Mouse (Mus musculus) embryonic facial prominence, embryonic 14.5 days (tissue): ENCODE measurements around the gene C2cd2. TPM values are rescaled to one million over a fixed set of nuclear protein-coding genes. Genes with fewer than 3 reads are reported as not detected.
"Not testable (repeated sequence)": the region's sequence is repeated elsewhere in the genome, so short reads cannot be mapped to it uniquely, and the experiment has no call there.

Source experiments
- ATAC-seq: fragments of 200-750 bp; cut with Nextera tagmentation; 2 replicates; pipeline ENCODE4 v1.8.0; 2017; ENCODE audit warnings: low read depth, moderate number of reproducible peaks, moderate TSS enrichment
- DNase-seq: peaks from one replicate; pipeline ENCODE4 v3.0.0-alpha.2; 2015; ENCODE audit warnings: low spot score
- H3K27ac ChIP-seq: fragments of 300-500 bp; sonication (generic); replicated peaks from 2 replicates; pipeline ENCODE4 v1.5.1; 2014; ENCODE audit warnings: low read depth, mild to moderate bottlenecking, low read length, moderate library complexity
- H3K27me3 ChIP-seq: fragments of 300-500 bp; sonication (generic); replicated peaks from 2 replicates; pipeline ENCODE4 v1.6.1; 2014; ENCODE audit warnings: low read length; ENCODE audit not compliant: control insufficient read depth, insufficient read depth
- H3K36me3 ChIP-seq: fragments of 300-500 bp; sonication (generic); 2 replicates; pipeline ENCODE4 v1.6.1; 2014; ENCODE audit warnings: low read length, mixed read lengths; ENCODE audit not compliant: control insufficient read depth, insufficient read depth
- H3K4me1 ChIP-seq: fragments of 300-500 bp; sonication (generic); 2 replicates; pipeline ENCODE4 v1.6.1; 2014; ENCODE audit warnings: antibody characterized with exemption, low read length; ENCODE audit not compliant: control insufficient read depth, insufficient read depth
- H3K4me2 ChIP-seq: fragments of 300-500 bp; sonication (generic); 2 replicates; pipeline ENCODE4 v1.6.1; 2014; ENCODE audit warnings: low read depth, mild to moderate bottlenecking, low read length, moderate library complexity, mixed read lengths
- H3K4me3 ChIP-seq: fragments of 300-500 bp; sonication (generic); 2 replicates; pipeline ENCODE4 v1.5.1; 2014; ENCODE audit warnings: low read depth, mild to moderate bottlenecking, low read length
- H3K9ac ChIP-seq: fragments of 300-500 bp; sonication (generic); 2 replicates; pipeline ENCODE4 v1.6.1; 2014; ENCODE audit warnings: low read depth, mild to moderate bottlenecking, low read length, moderate library complexity, mixed read lengths
- H3K9me3 ChIP-seq: fragments of 300-500 bp; sonication (generic); 2 replicates; pipeline ENCODE4 v1.6.1; 2016; ENCODE audit warnings: low read length; ENCODE audit not compliant: control insufficient read depth
- WGBS: fragments of 180-500 bp; shearing (Covaris S2); extraction: QIAGEN DNeasy Blood & Tissue Kit; methylation state at CpG from one replicate; pipeline ENCODE4 v1.1.7; 2014; 5-methylcytosine and 5-hydroxymethylcytosine counted together
- polyA plus RNA-seq: library from polyadenylated mRNA; unstranded; fragments of >200 nt; fragmentation: Nextera tagmentation; extraction: Ambion mirVana; gene quantifications from 2 replicates; pipeline ENCODE4 v1.2.1, GENCODE M21; 2014

Gene C2cd2
- 22.0 and 24.5 TPM in 2 replicates for polyA plus RNA-seq

DNA sequence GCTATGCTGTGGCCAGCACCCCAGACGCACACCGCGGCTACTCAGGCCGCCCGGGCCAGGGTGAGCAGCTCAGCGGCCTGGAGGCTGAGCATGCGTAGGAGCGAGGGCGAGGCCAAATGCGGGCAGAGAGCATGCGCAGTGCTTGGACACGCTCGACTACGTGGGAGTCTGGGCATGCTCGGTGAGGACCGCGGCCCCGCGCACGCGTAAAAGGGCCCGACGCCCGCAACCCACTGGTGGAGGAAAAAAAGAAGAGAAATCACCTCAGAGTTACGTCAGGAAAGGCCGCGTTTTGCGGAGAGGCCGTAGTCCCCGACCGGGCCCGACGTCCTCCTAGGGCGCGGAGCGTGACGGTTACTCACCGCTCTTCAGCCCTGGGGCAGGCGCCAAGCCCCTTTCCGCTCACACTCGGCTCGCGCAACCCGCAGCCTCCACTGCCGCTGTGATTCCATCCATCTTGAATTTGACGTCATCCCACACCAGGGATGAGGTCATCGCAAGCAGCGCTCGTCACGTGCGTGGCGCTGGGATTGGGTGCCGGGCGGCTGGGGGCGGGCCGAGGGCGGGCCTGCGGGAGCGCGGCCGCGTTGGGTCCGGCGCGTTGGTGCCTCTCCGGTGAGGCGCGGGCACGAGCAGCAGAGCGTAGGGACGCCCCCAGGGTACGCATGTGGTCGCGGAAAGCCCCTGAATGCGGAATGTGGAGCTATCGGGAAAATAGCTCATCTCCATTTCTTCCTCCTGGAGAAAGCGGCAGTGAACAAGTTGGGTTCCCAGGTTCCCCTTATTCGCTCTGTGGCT lies at the start of gene C2cd2, which contains the start of gene Zbtb21:
Gene C2cd2, minus strand, starts transcription at position 448 of the 798 bp plus-strand sequence.
Gene Zbtb21, minus strand, starts transcription at position 472 of the 798 bp plus-strand sequence.
- peak within 1 kb of the TSS; percentile 74 for H3K4me2 ChIP-seq
- ATAC-seq (peak; percentile 98), DNase-seq (peak; percentile 98)

DNA sequence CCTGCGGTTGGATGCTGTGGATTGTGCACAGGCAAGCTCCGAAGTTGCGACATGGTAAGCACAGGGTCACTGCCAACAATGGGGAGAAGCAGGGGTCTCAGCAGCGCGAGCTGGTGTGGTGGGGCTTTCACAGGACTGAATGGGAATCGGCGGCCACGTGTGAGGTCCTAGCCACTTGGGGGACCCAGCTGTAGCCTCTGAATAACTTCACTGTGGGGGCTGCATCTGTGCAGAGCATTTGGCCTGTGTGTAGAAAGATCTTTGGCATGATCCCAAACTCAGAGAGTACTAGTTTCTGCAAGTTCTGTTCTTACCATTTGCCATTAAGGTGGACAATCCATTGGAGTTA lies 35.0 kb upstream of the C2cd2 start:
- not testable (repeated sequence) for H3K27me3 ChIP-seq, H3K4me1 ChIP-seq, DNase-seq, H3K36me3 ChIP-seq
- peak overlapping the region; percentile 72 for H3K4me2 ChIP-seq
- H3K9ac ChIP-seq, result peak overlapping the region; percentile 62
- peak; percentile 77; the same call in 1 of the 2 replicates for ATAC-seq
- H3K27ac ChIP-seq, result peak overlapping the region; percentile 83; the same call in 1 of the 2 replicates
- H3K4me3 ChIP-seq, result peak overlapping the region; percentile 55
- peaks cover 18% of the 10 kb centered on the region for H3K9me3 ChIP-seq
- 1% methylated on average over 8 of the region's 8 CpGs for WGBS

More for the DNA sequence above, at the start of gene C2cd2, which contains the start of gene Zbtb21:
- peaks cover 8% of the 10 kb centered on the region; the same call in 1 of the 2 replicates for H3K4me1 ChIP-seq
- H3K27ac ChIP-seq, result peak within 1 kb of the TSS; percentile 98
- WGBS, result under 1% methylated on average over 35 of the region's 78 CpGs
- H3K27me3 ChIP-seq, result no peaks in the 10 kb centered on the region
- no peaks in the 10 kb centered on the region for H3K9me3 ChIP-seq
- H3K4me3 ChIP-seq, result peak within 1 kb of the TSS; percentile 89
- peak within 1 kb of the TSS; percentile 95 for H3K9ac ChIP-seq
- no peaks in the 10 kb centered on the region for H3K36me3 ChIP-seq

DNA sequence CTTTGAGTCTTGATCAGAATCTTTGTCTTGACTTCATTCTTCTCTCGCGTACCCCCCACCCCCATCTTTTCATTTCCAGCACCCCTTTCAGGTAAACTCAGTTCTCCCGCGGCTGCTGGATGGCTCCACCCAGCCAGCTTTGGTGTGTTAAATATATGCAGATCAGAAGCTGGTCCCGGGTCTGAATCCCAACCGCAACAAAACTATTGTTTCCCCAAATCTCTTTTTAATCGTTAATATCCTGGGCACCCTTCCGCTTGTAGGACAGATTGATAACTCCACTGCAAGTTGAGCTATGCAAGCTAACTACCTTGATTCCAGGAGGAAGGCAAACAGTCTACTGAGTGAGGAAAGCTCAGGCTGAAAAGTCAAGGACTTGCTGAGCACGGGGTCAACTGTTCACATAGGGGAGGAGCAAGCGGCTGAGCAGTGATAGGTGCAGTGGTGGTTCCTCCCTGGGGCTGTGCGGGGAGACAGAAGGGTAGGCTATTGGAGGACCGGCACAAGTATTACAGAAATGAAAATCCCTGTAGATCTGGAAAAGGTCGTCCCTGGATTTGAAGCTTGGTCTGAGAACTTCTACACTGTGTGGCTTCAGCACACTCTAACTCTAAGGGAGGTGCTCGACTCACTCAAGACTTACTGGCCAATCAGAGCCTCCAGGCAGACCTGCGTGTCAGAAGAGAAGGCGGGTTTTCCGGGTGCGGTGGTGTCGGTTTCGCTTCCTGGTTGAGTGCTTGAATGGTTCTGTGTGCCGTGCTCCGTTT lies 34.4 kb upstream of the C2cd2 start, which contains the start of gene B230307C23Rik:
Gene B230307C23Rik, plus strand, starts transcription at position 700 of the 767 bp plus-strand sequence.
- no peaks in the 10 kb centered on the region for H3K27me3 ChIP-seq
- H3K36me3 ChIP-seq, result peaks cover 5% of the 10 kb centered on the region; the same call in 1 of the 2 replicates
- H3K4me3 ChIP-seq, result peak within 1 kb of the TSS; percentile 55
- DNase-seq, result peak; percentile 95
- peak within 1 kb of the TSS; percentile 83 for H3K27ac ChIP-seq
- H3K4me2 ChIP-seq, result peak within 1 kb of the TSS; percentile 72
- H3K4me1 ChIP-seq, result peaks cover 3% of the 10 kb centered on the region; the same call in 1 of the 2 replicates
- 2% methylated on average over 22 of the region's 22 CpGs for WGBS
- peak within 1 kb of the TSS; percentile 62 for H3K9ac ChIP-seq
- peaks cover 13% of the 10 kb centered on the region for H3K9me3 ChIP-seq
- ATAC-seq, result peak; percentile 99

DNA sequence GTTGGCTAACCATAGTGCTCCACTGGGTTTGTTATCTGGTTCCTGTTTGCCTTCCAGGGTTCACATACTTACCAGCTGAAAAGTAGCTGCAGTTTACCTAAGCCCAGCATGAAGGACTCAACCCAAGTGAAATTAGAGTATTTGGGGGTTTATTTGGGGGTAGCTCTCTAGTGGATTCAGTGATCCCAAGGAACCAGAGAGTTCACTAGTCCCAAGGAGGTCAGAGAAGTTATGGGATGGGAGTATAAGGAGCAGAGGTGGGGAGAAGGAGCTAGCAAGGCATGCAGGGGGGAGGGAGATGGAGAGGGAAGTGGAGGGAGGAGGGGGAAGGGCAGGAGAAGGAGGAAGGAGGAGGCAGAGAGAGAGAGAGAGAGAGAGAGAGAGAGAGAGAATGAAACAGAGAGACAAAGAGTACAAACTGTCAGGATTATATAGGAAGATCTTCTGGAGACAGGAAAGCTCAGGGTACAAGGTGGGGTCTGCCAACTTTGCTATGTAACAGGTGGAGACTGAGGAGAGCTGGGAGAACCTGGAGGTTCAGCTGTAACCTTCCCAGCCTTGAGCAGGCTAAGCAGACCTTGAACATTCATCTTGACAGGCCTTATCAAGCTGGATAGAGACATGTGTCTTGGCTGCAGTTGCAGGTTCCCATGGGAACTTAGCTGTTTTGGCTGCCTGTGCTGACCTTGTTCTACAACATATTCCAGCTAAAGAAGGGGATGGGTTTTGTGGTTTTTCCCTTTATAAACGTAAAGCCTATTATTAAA lies 33.6 kb upstream of the C2cd2 start:
- H3K4me3 ChIP-seq, result peak overlapping the region; percentile 55
- peak overlapping the region; percentile 72 for H3K4me2 ChIP-seq
- no peaks in the 10 kb centered on the region for H3K27me3 ChIP-seq
- peak; percentile 40 for DNase-seq
- H3K36me3 ChIP-seq, result peaks cover 5% of the 10 kb centered on the region; the same call in 1 of the 2 replicates
- peaks cover 3% of the 10 kb centered on the region; the same call in 1 of the 2 replicates for H3K4me1 ChIP-seq
- peak overlapping the region; percentile 83; the same call in 1 of the 2 replicates for H3K27ac ChIP-seq
- peak overlapping the region; percentile 62; the same call in 1 of the 2 replicates for H3K9ac ChIP-seq
- peaks cover 13% of the 10 kb centered on the region for H3K9me3 ChIP-seq
- 11% methylated on average over 1 of the region's 1 CpGs for WGBS
- no peak for ATAC-seq

DNA sequence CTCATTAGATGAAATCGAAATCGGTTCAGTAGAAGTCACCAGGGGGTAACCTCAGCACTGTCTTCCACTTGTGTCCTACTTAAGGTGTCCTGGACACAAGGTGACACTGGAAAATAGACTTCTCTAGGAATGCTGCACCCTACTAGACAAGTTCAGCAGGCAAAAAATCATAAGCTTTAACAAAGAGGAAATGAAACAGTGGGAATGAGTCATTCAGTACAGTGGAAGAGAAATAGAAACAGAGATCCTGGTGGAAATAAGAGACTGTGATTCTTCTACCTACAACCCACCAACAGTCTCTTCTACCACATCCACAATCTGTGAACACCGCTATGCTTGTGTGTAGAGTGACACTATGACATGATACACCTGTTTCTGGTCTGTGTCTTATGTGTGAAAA lies 30.1 kb upstream of the C2cd2 start:
- not testable (repeated sequence) for H3K27me3 ChIP-seq, H3K4me2 ChIP-seq, H3K36me3 ChIP-seq, H3K27ac ChIP-seq, H3K9ac ChIP-seq, ATAC-seq, H3K9me3 ChIP-seq, DNase-seq, H3K4me3 ChIP-seq, H3K4me1 ChIP-seq
- WGBS, result 75% methylated on average over 3 of the region's 3 CpGs

DNA sequence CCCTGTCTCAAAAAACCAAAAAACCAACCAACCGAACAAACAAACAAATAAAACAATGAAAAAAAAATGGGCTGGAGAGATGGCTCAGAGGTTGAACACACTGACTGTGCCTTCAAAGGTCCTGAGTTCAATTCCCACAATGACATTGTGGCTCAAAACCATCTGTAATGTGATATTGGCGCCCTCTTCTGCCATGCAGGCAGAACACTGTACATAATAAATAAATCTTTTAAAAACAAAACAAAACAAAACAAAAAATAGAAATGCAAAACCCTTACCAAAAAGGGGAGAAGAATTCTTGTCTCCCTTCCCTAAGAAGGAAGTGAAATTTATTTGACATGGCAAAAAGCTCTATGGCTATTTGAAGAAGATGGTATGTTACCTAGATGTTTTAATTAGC lies 29.1 kb upstream of the C2cd2 start:
- Histone ChIP-seq H3K9me3 (no peaks in the 10 kb centered on the region), H3K27me3 (no peaks in the 10 kb centered on the region), H3K27ac (no peak overlapping the region), H3K4me2 (no peak overlapping the region), H3K9ac (no peak overlapping the region), H3K4me3 (no peak overlapping the region), H3K36me3 (no peaks in the 10 kb centered on the region), H3K4me1 (peaks cover 3% of the 10 kb centered on the region; the same call in 1 of the 2 replicates)
- no peak for ATAC-seq
- no peak for DNase-seq
- WGBS, result 81% methylated on average over 2 of the region's 2 CpGs

DNA sequence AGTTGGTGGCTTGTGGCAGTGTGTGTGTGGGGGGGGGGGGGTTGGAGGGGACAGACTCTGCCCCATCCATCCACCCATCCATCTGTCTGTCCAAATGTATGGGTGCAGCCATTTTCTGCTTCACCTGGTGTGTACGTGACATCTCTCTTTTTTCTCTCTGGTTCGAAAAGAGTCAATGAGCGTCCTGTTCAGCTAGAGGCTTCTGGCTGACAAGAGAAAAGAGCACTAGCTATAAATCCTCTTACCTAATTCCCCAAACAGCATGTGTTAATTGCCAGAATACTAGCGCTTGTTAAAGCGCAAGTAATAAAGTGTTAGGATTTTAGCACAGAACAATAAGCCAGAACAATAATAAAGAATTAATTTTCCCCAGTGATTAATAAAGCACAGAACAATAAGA lies 22.2 kb upstream of the C2cd2 start:
- Histone ChIP-seq H3K4me3 (no peak overlapping the region), H3K9ac (no peak overlapping the region), H3K4me1 (no peaks in the 10 kb centered on the region), H3K9me3 (no peaks in the 10 kb centered on the region), H3K4me2 (no peak overlapping the region), H3K36me3 (no peaks in the 10 kb centered on the region), H3K27me3 (no peaks in the 10 kb centered on the region), H3K27ac (no peak overlapping the region)
- ATAC-seq (no peak), DNase-seq (no peak)
- 84% methylated on average over 5 of the region's 5 CpGs for WGBS

DNA sequence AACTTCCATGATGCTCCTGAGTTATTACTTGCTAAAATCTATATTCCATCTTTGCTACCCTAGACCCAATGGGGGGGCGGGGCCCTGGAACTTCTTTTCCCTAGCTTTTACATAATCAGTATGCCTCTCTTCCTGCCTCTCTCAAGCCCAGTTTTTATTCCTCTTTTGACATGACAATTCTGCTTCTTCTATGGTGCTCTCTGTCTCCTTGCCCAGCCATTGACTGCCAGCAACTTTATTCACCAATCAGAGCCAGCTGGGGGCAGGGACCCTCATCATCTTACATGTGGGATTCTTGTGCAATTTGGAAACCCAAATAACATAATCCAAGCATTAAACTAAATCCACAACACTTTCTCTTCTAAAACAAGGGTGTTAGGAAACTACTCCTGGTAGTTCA lies 19.0 kb upstream of the C2cd2 start:
- Histone ChIP-seq H3K4me3 (no peak overlapping the region), H3K36me3 (no peaks in the 10 kb centered on the region), H3K9me3 (no peaks in the 10 kb centered on the region), H3K4me2 (no peak overlapping the region), H3K4me1 (no peaks in the 10 kb centered on the region), H3K27ac (no peak overlapping the region), H3K27me3 (no peaks in the 10 kb centered on the region), H3K9ac (no peak overlapping the region)
- ATAC-seq, result no peak
- DNase-seq, result no peak
- WGBS, result 90% methylated on average over 1 of the region's 1 CpGs
